Mouse (Mus musculus): ENCODE measurements around the gene Insc. TPM values are rescaled to one million over a fixed set of nuclear protein-coding genes. Genes with fewer than 3 reads are reported as not detected.

Insc gene
- total and polyA plus RNA-seq, 3 experiments = not detected

GRCm38 (mm10) chr7:114738166-114738565, 5.3 kb upstream of the Insc start:
- in situ Hi-C loops (cut with MboI; ENCODE audit: low pct_ligation_motif_present, low pct_unique_long_range_greater_than_20kb, low sequenced_read_pairs) = no loop called here
- no peak overlapping the region for H3K27ac ChIP-seq (ENCODE audit: insufficient read depth, low read depth)

GRCm38 (mm10) chr7:114740360-114741165, 2.9 kb upstream of the Insc start:
- no peaks in the 10 kb centered on the region for H3K27me3 ChIP-seq (replicated peaks)
- TF ChIP-seq MAFK (IDR thresholded peaks at IDR 0.05; ENCODE audit: insufficient replicate concordance, low read length) (no peak), MEF2A (IDR thresholded peaks at IDR 0.05; ENCODE audit: borderline replicate concordance, low read depth, low read length) (no peak), SIN3A (IDR thresholded peaks at IDR 0.05; ENCODE audit: low read length) (no peak), RCOR1 (conservative IDR thresholded peaks at IDR 0.05; ENCODE audit: low read depth, low read length) (no peak), TCF12 (IDR thresholded peaks at IDR 0.05; ENCODE audit: low read depth, low read length) (no peak), GABPA (IDR thresholded peaks at IDR 0.05; ENCODE audit: insufficient replicate concordance, low read depth, low read length) (no peak), ELF1 (IDR thresholded peaks at IDR 0.05; ENCODE audit: low read depth, low read length) (peak; percentile 30; the same call in 1 of the 2 replicates), NELFE (IDR thresholded peaks at IDR 0.05; ENCODE audit: low read depth, low read length) (no peak), PAX5 (IDR thresholded peaks at IDR 0.05; ENCODE audit: low read length) (no peak), TBP (conservative IDR thresholded peaks at IDR 0.05; ENCODE audit: low read depth, low read length) (no peak), CTCF (conservative IDR thresholded peaks at IDR 0.05 in 1 of 2, IDR thresholded peaks at IDR 0.05 in 1 of 2; ENCODE audit: low read depth in 2 of 2, low read length in 2 of 2) (peak in 1 of 2 experiments; percentile 56; a peak in 2 of 4 replicates), NRF1 (IDR thresholded peaks at IDR 0.05; ENCODE audit: low read depth, low read length) (no peak), MAZ (IDR thresholded peaks at IDR 0.05; ENCODE audit: low read depth, low read length) (no peak), ZKSCAN1 (IDR thresholded peaks at IDR 0.05; ENCODE audit: borderline replicate concordance, low read depth, low read length) (no peak), JUND (conservative IDR thresholded peaks at IDR 0.05; ENCODE audit: low read depth, low read length) (no peak), MAX (IDR thresholded peaks at IDR 0.05; ENCODE audit: low read length) (no peak), CHD2 (IDR thresholded peaks at IDR 0.05; ENCODE audit: low read length) (no peak), SMC3 (IDR thresholded peaks at IDR 0.05; ENCODE audit: low read depth, low read length) (no peak)
- H3K79me2 ChIP-seq (replicated peaks; ENCODE audit: control insufficient read depth, extremely low read depth, insufficient read depth, poor library complexity, severe bottlenecking) = no peaks in the 10 kb centered on the region
- H3K4me1 ChIP-seq (ENCODE audit: control insufficient read depth in 1 of 2, insufficient read depth in 2 of 2) = peaks cover 0 to 28% of the 10 kb centered on the region in 2 experiments; a peak in 2 of 4 replicates
- H3K9me3 ChIP-seq (replicated peaks; ENCODE audit: low read length) = no peaks in the 10 kb centered on the region
- in situ Hi-C loops (cut with MboI; ENCODE audit: low pct_ligation_motif_present, low pct_unique_long_range_greater_than_20kb, low sequenced_read_pairs) = loop anchor here (10.0 kb wide), 1 partner anchor 54 kb away; no protein-coding TSS in a partner anchor
- no peaks in the 10 kb centered on the region for H3K36me3 ChIP-seq (replicated peaks in 1 of 2; ENCODE audit: control insufficient read depth in 1 of 2, insufficient read depth in 1 of 2, low read length in 1 of 2)
- H3K27ac ChIP-seq (ENCODE audit: insufficient read depth, low read depth) = no peak overlapping the region
- dilution Hi-C loops (cut with MboI; ENCODE audit: extremely low pct_ligation_motif_present, extremely low pct_unique_long_range_greater_than_20kb, low sequenced_read_pairs) = no loop called here
- H3K9ac ChIP-seq (ENCODE audit: insufficient read depth, low read depth) = no peak overlapping the region
- DNase-seq (ENCODE audit: extremely low read depth) = peak; percentile 51
- no peak overlapping the region for H3K4me3 ChIP-seq (replicated peaks in 1 of 3; ENCODE audit: low read depth in 2 of 3, low read length in 2 of 3, poor library complexity in 1 of 3)
- H3K4me2 ChIP-seq (ENCODE audit: insufficient read depth, low read depth, poor library complexity, severe bottlenecking) = no peak overlapping the region

More at GRCm38 (mm10) chr7:114738166-114738565, 5.3 kb upstream of the Insc start:
- Histone ChIP-seq H3K9ac (ENCODE audit: insufficient read depth, low read depth) (no peak overlapping the region), H3K4me2 (ENCODE audit: insufficient read depth, low read depth, poor library complexity, severe bottlenecking) (no peak overlapping the region), H3K36me3 (replicated peaks in 1 of 2; ENCODE audit: control insufficient read depth in 1 of 2, insufficient read depth in 1 of 2, low read length in 1 of 2) (no peaks in the 10 kb centered on the region), H3K4me3 (replicated peaks in 1 of 3; ENCODE audit: low read depth in 2 of 3, low read length in 2 of 3, poor library complexity in 1 of 3) (no peak overlapping the region), H3K27me3 (replicated peaks) (no peaks in the 10 kb centered on the region), H3K79me2 (replicated peaks; ENCODE audit: control insufficient read depth, extremely low read depth, insufficient read depth, poor library complexity, severe bottlenecking) (no peaks in the 10 kb centered on the region), H3K9me3 (replicated peaks; ENCODE audit: low read length) (no peaks in the 10 kb centered on the region), H3K4me1 (ENCODE audit: control insufficient read depth in 1 of 2, insufficient read depth in 2 of 2) (peaks cover 0 to 28% of the 10 kb centered on the region in 2 experiments; a peak in 2 of 4 replicates)
- dilution Hi-C loops (cut with MboI; ENCODE audit: extremely low pct_ligation_motif_present, extremely low pct_unique_long_range_greater_than_20kb, low sequenced_read_pairs) = no loop called here
- no peak for DNase-seq (ENCODE audit: extremely low read depth)
- TF ChIP-seq NRF1 (IDR thresholded peaks at IDR 0.05; ENCODE audit: low read depth, low read length) (no peak), MAX (IDR thresholded peaks at IDR 0.05; ENCODE audit: low read length) (no peak), ZMIZ1 (IDR thresholded peaks at IDR 0.05; ENCODE audit: low read depth, low read length) (no peak), SMC3 (IDR thresholded peaks at IDR 0.05; ENCODE audit: low read depth, low read length) (no peak), UBTF (IDR thresholded peaks at IDR 0.05; ENCODE audit: low read depth, low read length) (no peak), BHLHE40 (IDR thresholded peaks at IDR 0.05; ENCODE audit: low read depth, low read length) (no peak), CHD2 (IDR thresholded peaks at IDR 0.05; ENCODE audit: low read length) (no peak), CTCF (conservative IDR thresholded peaks at IDR 0.05 in 1 of 2, IDR thresholded peaks at IDR 0.05 in 1 of 2; ENCODE audit: low read depth in 2 of 2, low read length in 2 of 2) (no peak), JUN (IDR thresholded peaks at IDR 0.05; ENCODE audit: insufficient read depth, low read depth, low read length) (no peak), ZKSCAN1 (IDR thresholded peaks at IDR 0.05; ENCODE audit: borderline replicate concordance, low read depth, low read length) (no peak), POLR2A (IDR thresholded peaks at IDR 0.05; ENCODE audit: low read depth, low read length) (no peak), KAT2A (IDR thresholded peaks at IDR 0.05; ENCODE audit: insufficient replicate concordance, low read length) (no peak), JUND (conservative IDR thresholded peaks at IDR 0.05; ENCODE audit: low read depth, low read length) (no peak)

Measured in CH12.LX (cell line).